Mouse (Mus musculus): ENCODE data around the gene Hoxb6. TPM values are rescaled to one million over a fixed set of nuclear protein-coding genes. Genes with fewer than 3 reads are reported as not detected.

Hoxb6 gene
- polyA plus RNA-seq, 1 experiment = 62.7 TPM

DNA sequence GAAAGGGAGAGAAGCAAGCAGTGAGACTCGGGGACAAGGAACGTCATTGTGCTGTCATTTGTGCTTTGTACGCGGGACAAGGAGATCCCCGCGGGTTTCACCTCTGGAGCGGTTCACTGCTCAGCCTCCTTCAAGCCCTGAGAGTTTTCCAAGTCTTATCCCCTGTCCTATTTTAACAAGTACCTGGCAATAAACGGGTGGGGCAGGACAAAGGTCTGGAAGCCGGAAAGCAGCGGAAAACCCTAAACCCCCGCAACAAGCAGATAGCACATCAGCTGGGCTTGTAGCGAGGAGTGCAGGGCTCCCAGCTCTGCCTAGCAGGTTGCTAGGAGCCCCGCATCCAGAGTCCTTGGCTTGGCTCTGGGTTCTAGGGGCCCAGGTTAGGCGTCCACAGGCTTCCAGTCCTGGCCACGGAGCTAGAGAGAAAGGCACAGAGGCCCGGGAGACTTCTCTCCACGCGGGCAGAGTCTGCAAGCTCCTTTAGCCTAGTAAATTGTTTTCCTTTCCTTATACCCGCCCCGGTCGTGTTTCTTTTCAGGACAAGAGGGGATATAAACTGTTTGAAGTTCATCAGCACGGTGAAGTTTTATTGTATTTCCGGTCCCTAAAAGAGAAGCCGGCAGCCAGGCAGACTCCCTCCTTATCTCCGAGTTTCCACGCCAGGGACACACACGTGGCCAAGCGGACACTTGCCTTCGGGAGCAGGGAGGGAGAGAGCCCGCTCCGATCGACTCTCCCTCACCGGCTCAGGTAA lies 28.5 kb upstream of the Hoxb6 start:
- H3K27ac ChIP-seq (ENCODE audit: insufficient read depth, low read depth, low read length) = no peak overlapping the region; the same call in 1 of the 2 replicates
- H3K36me3 ChIP-seq (ENCODE audit: control insufficient read depth, insufficient read depth, low read length) = no peaks in the 10 kb centered on the region; the same call in 1 of the 2 replicates
- WGBS = 38% methylated on average over 33 of the region's 33 CpGs
- H3K4me3 ChIP-seq (ENCODE audit: insufficient read depth, low read depth, low read length) = no peak overlapping the region
- peak; percentile 26 for DNase-seq
- TF ChIP-seq POLR2A (IDR thresholded peaks at IDR 0.05; ENCODE audit: low read depth, low read length) (no peak), CTCF (conservative IDR thresholded peaks at IDR 0.05; ENCODE audit: insufficient read depth, insufficient read length, low read depth, low read length) (no peak)
- peaks cover 22% of the 10 kb centered on the region for H3K4me1 ChIP-seq (ENCODE audit: control insufficient read depth, insufficient read depth, low read length)
- H3K27me3 ChIP-seq (replicated peaks; ENCODE audit: control insufficient read depth, insufficient read depth, low read length) = no peaks in the 10 kb centered on the region

DNA sequence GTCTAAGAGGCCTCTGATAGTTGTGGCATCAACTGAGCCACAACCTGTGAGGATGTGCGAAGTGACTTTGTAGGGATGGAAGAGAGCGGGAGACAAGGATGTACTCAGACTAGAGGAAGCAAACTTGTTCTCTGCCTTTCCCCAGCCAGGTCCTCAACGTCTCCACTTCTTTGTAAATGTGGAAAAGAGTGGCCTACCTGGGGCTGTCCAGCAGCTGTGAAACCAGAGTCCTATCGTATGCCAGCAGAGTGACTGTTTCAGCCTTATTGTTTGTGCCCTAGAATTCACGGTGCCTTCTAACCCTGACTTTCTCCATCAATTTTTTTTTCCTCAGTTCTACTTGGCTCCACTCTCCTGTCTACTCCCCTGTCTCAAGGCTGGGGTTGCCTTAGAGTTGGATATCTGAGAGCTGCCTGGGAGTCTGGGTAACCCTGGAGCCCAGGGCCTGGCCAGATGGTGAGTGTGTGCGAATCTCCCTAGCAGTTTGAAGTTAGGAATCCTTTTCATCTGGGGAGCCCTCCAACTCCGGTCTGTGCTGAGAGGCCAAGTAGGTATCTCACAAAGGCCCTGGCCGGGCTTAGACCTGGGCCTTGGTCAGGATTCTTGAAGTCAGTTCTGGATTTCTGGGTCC lies 27.8 kb upstream of the Hoxb6 start:
- H3K4me1 ChIP-seq (ENCODE audit: control insufficient read depth, insufficient read depth, low read length) = peaks cover 21% of the 10 kb centered on the region
- no peak for DNase-seq
- no peaks in the 10 kb centered on the region; the same call in 1 of the 2 replicates for H3K36me3 ChIP-seq (ENCODE audit: control insufficient read depth, insufficient read depth, low read length)
- peak overlapping the region; percentile 13; the same call in 1 of the 2 replicates for H3K27ac ChIP-seq (ENCODE audit: insufficient read depth, low read depth, low read length)
- TF ChIP-seq POLR2A (IDR thresholded peaks at IDR 0.05; ENCODE audit: low read depth, low read length) (no peak), CTCF (conservative IDR thresholded peaks at IDR 0.05; ENCODE audit: insufficient read depth, insufficient read length, low read depth, low read length) (no peak)
- no peaks in the 10 kb centered on the region for H3K27me3 ChIP-seq (replicated peaks; ENCODE audit: control insufficient read depth, insufficient read depth, low read length)
- no peak overlapping the region for H3K4me3 ChIP-seq (ENCODE audit: insufficient read depth, low read depth, low read length)
- WGBS = 82% methylated on average over 8 of the region's 8 CpGs

DNA sequence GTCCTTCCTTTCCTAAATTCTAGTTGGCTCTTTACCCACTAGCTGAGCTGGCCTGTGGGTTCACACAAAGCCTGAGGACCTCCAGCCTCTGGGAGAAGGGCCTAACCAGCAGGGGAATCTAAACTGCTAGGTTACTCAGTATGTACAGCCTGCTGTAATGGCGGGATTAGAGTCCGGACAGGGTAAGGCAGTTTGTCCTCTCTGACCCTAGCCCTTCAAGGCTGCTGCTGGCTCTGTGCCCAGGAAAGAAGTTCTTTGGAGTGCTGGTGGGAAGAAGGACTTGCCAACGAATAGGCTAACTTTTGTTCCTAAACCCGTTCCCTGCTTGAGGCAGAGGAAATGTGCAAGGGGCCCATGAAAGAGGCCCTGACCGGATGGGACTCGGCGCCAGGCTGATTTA lies 26.3 kb upstream of the Hoxb6 start:
- Histone ChIP-seq H3K4me1 (ENCODE audit: control insufficient read depth, insufficient read depth, low read length) (peaks cover 29% of the 10 kb centered on the region), H3K27ac (ENCODE audit: insufficient read depth, low read depth, low read length) (peak overlapping the region; percentile 81), H3K27me3 (replicated peaks; ENCODE audit: control insufficient read depth, insufficient read depth, low read length) (no peaks in the 10 kb centered on the region), H3K36me3 (ENCODE audit: control insufficient read depth, insufficient read depth, low read length) (no peaks in the 10 kb centered on the region; the same call in 1 of the 2 replicates), H3K4me3 (ENCODE audit: insufficient read depth, low read depth, low read length) (no peak overlapping the region)
- WGBS = 9% methylated on average over 7 of the region's 7 CpGs
- TF ChIP-seq POLR2A (IDR thresholded peaks at IDR 0.05; ENCODE audit: low read depth, low read length) (no peak), CTCF (conservative IDR thresholded peaks at IDR 0.05; ENCODE audit: insufficient read depth, insufficient read length, low read depth, low read length) (no peak)
- peak; percentile 93 for DNase-seq

DNA sequence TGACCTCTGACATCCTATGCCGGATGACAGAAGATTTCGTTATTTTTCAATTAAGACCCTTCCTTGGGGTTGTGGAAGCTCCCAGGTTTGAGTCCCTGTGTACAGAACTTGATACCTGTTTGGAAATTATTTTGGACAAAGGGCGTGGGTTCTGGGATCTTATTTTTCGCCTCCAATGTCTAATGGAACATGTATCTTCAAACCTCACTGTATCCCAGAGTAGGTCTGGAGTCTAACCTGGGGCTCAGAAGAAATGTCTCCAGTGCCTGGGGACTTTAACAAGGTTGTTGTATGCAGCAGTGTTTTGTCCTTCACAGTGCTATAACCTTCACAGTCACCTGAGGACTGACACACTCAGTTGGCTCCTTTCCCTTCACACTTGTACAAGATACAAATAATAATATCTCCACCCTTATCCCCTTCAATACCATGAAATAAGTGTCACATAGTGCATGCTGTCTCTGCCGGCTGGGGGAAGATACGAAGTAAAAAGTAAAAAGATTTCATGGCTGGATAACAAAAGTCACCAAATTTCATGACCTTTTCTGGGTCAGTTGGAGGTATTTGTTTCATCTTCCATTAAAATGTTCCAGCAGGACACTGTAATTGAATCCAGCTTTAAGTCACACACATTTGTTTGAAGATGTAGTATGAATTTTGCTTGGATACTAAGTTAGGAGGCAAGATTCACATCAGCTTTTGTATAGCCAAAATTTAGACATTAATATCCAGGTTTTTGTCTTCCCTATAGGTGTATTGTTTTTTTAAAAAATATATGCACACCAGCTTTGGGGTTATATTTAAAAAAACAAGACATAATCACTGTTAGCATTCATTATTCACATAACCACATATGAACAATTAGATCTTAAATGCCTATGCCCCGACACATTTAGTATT lies 25.0 kb upstream of the Hoxb6 start:
- H3K36me3 ChIP-seq (ENCODE audit: control insufficient read depth, insufficient read depth, low read length) = no peaks in the 10 kb centered on the region; the same call in 1 of the 2 replicates
- H3K4me1 ChIP-seq (ENCODE audit: control insufficient read depth, insufficient read depth, low read length) = peaks cover 21% of the 10 kb centered on the region; the same call in 1 of the 2 replicates
- H3K27ac ChIP-seq (ENCODE audit: insufficient read depth, low read depth, low read length) = no peak overlapping the region
- no peak for TF ChIP-seq CTCF (conservative IDR thresholded peaks at IDR 0.05; ENCODE audit: insufficient read depth, insufficient read length, low read depth, low read length)
- TF ChIP-seq POLR2A (IDR thresholded peaks at IDR 0.05; ENCODE audit: low read depth, low read length) = no peak
- no peak overlapping the region for H3K4me3 ChIP-seq (ENCODE audit: insufficient read depth, low read depth, low read length)
- WGBS = 80% methylated on average over 7 of the region's 7 CpGs
- peak; percentile 11 for DNase-seq
- H3K27me3 ChIP-seq (replicated peaks; ENCODE audit: control insufficient read depth, insufficient read depth, low read length) = no peaks in the 10 kb centered on the region

DNA sequence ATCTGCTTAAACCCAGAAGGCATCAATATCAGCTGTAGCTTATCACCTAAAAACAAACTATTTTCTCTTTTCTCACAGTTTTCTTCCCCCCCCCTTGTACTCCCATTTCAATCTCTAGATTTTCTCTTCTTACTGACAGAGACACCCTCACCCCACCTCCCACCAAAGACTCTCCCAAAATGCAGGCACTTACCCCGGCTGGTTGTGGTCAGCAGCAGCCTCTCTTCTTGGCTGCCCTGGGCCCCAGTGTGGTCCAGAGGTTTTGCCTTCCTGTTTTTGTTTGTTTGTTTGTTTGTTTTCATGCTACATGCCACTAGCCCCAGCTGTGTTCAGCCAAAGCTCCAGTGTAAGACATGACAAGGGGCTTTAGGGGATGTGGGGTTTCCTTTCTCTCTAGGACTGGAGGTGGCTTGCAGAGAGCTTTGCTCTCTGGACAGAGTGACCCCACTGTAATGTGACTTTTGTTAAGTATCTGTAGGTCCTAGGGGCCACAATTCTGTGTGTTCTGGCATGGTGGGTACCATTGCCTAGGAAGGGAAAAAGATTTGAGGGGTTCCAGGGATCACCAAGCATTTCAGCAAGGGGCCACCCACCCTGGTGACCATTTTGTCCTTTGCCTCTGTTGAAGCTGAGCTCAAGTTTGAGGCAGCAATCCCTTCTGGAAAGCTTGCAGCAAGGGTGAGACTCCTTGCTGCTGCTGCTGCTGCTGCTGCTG lies 24.1 kb upstream of the Hoxb6 start:
- Histone ChIP-seq H3K36me3 (ENCODE audit: control insufficient read depth, insufficient read depth, low read length) (no peaks in the 10 kb centered on the region; the same call in 1 of the 2 replicates), H3K27ac (ENCODE audit: insufficient read depth, low read depth, low read length) (no peak overlapping the region), H3K27me3 (replicated peaks; ENCODE audit: control insufficient read depth, insufficient read depth, low read length) (no peaks in the 10 kb centered on the region), H3K4me3 (ENCODE audit: insufficient read depth, low read depth, low read length) (no peak overlapping the region), H3K4me1 (ENCODE audit: control insufficient read depth, insufficient read depth, low read length) (peaks cover 25% of the 10 kb centered on the region; the same call in 1 of the 2 replicates)
- TF ChIP-seq POLR2A (IDR thresholded peaks at IDR 0.05; ENCODE audit: low read depth, low read length) (no peak), CTCF (conservative IDR thresholded peaks at IDR 0.05; ENCODE audit: insufficient read depth, insufficient read length, low read depth, low read length) (no peak)
- DNase-seq = no peak
- 88% methylated on average over 1 of the region's 1 CpGs for WGBS

DNA sequence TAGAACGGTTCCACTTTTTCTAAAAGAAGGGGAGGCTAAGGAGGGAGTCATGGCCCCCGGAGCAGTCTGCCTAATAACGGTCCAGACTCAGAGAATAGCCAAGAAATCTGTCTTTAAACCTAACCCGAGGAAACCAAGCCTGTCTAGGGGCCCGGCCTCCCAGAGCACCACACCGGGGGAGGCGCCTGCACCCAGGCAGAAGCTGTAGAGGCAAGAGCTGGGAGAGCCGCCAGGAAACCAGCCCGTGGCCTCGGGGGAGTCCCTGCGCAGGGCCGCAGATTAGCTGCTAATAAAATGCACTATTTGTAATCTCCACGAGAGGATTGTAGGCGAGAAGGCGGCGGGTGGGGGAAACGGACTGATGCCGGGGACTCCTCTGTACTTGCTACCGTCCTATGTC lies 22.4 kb upstream of the Hoxb6 start:
- Histone ChIP-seq H3K36me3 (ENCODE audit: control insufficient read depth, insufficient read depth, low read length) (no peaks in the 10 kb centered on the region; the same call in 1 of the 2 replicates), H3K27ac (ENCODE audit: insufficient read depth, low read depth, low read length) (peak overlapping the region; percentile 37), H3K4me1 (ENCODE audit: control insufficient read depth, insufficient read depth, low read length) (peaks cover 29% of the 10 kb centered on the region; the same call in 1 of the 2 replicates), H3K4me3 (ENCODE audit: insufficient read depth, low read depth, low read length) (peak overlapping the region; percentile 30), H3K27me3 (replicated peaks; ENCODE audit: control insufficient read depth, insufficient read depth, low read length) (no peaks in the 10 kb centered on the region)
- TF ChIP-seq POLR2A (IDR thresholded peaks at IDR 0.05; ENCODE audit: low read depth, low read length) = no peak
- no peak for TF ChIP-seq CTCF (conservative IDR thresholded peaks at IDR 0.05; ENCODE audit: insufficient read depth, insufficient read length, low read depth, low read length)
- 3% methylated on average over 19 of the region's 19 CpGs for WGBS
- peak; percentile 88 for DNase-seq

Data from kidney, adult 2 months (tissue).